Mouse (Mus musculus): ENCODE measurements around the gene Zfp981. TPM values are rescaled to one million over a fixed set of nuclear protein-coding genes. Genes with fewer than 3 reads are reported as not detected.
"Not testable (repeated sequence)": the region's sequence is repeated elsewhere in the genome, so short reads cannot be mapped to it uniquely, and the experiment has no call there.

Zfp981 gene
- 1 to 10 TPM in 1 of 2 experiments, under 1 TPM in 1; 0.73 to 1.4 TPM for total RNA-seq (2021)
- long read RNA-seq, experiment 1, partial matches to known transcripts, result 0 of 2 reads
- long read RNA-seq, experiment 1, other reads (novel, unspliced or antisense), result 2 of 2 reads
- long read RNA-seq, experiment 2, result 0 reads

GRCm38 (mm10) chr4:146501727-146502126, at the start of gene Zfp981:
Gene Zfp981, plus strand, starts transcription at chr4:146502027.
- DNase-seq, result not testable (repeated sequence)

GRCm38 (mm10) chr4:146452576-146452975, 49.3 kb upstream of the Zfp981 start:
- not testable (repeated sequence) for DNase-seq

- DNase-seq, result not testable (repeated sequence)
Measured at GRCm38 (mm10) chr4:146454170-146454569, 47.7 kb upstream of the Zfp981 start.

DNA sequence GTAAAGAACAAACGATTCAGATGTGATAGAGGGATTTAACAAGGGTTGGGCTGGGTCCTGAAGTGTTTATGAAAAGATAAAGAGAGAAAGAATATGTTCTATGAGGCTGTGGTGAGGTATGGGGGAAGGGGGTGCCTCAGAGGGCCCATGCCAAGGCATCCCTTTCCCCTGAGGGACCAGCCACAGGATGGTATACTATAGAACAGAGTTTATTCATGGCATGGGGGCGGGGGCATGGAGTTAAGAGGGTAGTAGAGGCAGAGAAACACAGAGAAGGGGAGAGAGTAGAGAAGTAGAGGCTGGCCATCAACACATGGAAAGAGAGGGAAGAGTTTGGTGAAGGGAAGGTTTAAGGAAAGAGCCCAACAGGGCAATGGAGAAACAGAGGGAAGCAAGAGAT, 46.9 kb upstream of the Zfp981 start:
- DNase-seq, result no peak

- no peak for DNase-seq
Measured at GRCm38 (mm10) chr4:146455321-146455721, 46.5 kb upstream of the Zfp981 start.

DNA sequence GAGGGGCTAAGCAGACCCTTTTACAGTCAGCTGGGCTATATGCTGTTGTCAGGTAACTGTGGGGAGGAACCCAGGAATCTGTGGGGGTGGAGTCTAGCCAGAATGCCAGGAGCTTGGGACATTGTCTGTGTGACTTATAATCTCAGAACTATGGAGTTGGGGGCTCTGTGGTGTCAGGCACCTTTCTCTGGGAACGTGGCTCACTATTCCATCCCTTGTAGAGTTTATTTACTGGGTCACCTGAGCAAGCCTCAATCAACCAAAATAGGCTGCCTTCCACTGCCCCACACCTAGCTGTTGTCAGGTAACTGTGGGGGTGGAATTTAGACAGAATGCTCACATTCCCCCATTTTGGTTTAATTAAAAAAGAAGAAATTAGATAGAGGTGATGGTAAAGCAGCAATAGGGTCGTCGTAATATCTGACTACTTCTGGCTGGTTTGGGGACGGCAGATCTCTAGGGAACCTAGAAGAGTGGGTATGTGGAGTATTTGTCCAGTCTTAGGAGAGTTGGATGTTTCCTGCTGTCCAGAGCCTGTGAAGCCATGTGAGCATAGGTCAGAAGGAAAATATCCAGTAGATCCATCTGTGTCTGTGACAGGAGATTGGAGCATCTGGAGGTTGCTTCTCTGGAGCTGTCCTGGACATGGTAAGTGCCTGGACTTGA, 45.6 kb upstream of the Zfp981 start:
- DNase-seq, result no peak

GRCm38 (mm10) chr4:146457126-146457525, 44.7 kb upstream of the Zfp981 start:
- DNase-seq, result no peak

GRCm38 (mm10) chr4:146457720-146458119, 44.1 kb upstream of the Zfp981 start:
- DNase-seq, result no peak

GRCm38 (mm10) chr4:146459822-146460221, 42.0 kb upstream of the Zfp981 start:
- DNase-seq, result not testable (repeated sequence)

DNA sequence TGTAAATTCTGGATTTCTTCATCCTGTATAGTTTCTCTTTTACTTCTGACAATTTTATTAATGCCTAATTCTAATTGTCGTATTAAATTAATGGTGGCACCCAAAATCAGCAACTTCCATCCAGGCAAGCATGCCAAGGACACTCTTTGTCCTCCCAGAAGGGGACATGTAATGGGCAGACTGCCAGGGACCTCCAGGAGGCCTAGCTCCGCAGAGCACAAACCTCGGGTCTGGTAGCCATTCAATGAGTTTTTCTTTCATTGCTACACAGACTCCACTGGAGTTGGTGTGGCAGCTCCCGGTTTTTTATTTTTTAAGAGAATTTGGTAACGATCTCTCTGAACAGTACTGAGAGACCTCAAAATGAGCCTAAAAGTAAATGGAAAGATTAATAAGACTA, 41.1 kb upstream of the Zfp981 start:
- not testable (repeated sequence) for DNase-seq

GRCm38 (mm10) chr4:146463649-146464351, 38.0 kb upstream of the Zfp981 start:
- not testable (repeated sequence) for DNase-seq

GRCm38 (mm10) chr4:146469984-146470383, 31.8 kb upstream of the Zfp981 start:
- not testable (repeated sequence) for DNase-seq

DNA sequence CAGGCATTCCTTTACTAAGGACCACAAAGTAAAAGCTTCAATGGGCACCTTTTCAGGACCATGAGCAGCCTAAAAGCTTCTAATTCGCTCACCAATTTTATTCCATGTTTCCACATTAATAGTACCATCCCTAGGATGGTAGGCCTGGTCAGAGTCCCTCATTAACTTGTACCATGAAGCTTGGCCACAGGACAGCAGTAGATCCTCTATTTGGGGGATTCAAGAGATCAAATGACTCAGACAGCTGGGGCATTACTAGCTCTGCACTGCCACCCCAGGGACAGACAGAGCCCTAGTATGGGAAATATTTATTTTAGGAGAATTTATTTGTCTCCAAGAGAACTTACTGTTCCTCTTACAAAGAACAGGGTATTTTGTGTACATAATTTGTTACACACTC, 27.6 kb upstream of the Zfp981 start:
- DNase-seq, result not testable (repeated sequence)

DNA sequence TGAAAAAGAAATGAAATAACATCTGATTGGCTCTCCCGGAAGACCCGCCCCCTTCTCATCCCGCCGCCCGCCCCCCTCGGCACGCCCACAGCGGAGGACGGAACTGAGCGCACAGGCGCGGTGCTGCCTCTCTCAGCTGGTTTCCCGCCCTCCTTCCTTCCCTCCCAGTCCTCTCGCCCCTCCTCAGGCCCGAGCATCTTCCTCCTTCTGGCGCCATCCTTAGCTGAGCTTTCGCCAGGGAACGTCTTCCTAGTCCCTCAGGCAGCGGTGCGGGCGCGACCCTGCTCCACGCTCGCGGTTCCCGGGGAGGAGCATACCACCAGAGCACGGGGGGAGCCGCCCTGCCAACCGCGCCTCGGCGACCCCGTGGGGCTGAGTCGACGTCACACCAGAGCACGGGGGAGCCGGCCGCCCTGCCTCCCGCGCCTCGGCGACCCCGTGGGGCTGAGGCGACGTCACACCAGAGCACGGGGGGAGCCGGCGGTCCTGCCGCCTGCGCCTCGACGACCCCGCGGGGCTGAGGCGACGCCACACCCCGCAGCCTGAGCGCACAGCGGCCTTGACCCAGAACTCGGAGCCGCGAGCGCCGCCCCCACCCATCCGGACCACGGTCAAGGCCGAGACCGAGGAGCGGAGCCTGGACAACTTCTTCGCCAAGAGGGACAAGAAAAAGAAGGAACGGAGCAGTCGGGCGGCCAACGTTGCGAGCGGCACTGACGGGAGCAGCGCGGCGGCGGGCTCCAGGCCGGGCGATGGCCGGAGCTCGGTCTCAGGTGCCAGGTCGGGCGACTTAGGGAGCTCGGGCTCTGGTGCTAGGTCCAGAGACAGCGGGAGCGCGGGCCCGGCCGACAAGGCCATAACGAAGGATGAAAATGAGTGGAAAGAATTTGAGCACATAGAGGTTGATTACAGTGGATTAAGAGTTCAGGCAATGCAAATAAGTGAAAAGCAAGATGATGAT, 26.8 kb upstream of the Zfp981 start:
- DNase-seq, result not testable (repeated sequence)

DNA sequence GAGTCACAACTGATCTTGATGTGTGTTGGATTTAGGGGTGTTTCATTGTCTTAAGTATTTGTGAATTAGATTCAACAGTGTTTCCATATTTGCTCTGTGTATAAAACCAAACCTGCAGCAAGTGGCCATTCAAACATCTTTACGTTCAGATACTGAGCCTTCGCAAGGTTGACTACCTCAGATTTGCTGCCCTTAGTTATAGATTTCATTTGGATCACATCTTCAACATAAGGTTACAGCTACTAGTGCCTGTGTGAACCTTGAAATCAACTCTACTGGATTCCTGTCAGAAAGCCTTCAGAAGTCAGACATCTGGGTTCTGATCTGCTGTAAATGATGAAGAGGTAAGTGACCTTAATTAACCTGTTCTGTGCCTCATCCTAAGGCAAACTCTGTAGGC, 25.6 kb upstream of the Zfp981 start:
- not testable (repeated sequence) for DNase-seq

GRCm38 (mm10) chr4:146476959-146477358, 24.9 kb upstream of the Zfp981 start:
- DNase-seq, result not testable (repeated sequence)

GRCm38 (mm10) chr4:146480376-146481096, 21.3 kb upstream of the Zfp981 start:
- not testable (repeated sequence) for DNase-seq

- DNase-seq, result not testable (repeated sequence)
Measured at GRCm38 (mm10) chr4:146482546-146482945, 19.3 kb upstream of the Zfp981 start.

DNA sequence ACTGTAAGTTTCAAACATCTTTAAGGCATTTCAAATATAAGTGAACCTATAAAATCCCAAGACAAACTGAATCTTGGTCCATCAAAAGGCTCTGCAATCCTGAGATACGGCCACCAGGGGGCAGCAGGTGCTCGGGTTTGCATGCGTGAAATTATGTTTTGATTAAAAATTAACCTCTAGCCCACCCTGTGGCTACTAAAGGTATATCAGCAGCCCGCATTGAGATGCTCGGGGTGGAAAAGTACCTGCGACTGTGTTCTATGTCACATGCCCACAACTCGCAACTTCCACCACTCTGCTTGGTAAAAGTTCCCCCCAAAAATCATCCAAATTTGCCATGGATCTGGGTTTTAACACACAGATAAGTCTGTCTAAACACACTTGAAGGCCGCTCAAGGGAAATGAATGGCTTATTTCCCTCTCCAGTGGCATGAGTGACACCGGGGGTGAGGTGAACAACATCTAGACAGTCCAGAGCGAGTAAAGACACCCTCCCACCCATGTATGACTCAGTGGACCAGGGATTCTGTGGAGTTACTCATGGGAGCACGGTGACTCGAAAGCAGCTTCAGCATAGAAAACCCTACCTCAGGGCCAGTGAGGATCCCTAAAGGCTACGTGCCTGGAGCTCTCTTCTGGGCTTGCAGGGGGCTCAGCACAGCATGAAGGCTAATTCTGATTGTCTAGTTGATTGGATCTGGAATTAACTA, 18.1 kb upstream of the Zfp981 start:
- DNase-seq, result not testable (repeated sequence)

DNA sequence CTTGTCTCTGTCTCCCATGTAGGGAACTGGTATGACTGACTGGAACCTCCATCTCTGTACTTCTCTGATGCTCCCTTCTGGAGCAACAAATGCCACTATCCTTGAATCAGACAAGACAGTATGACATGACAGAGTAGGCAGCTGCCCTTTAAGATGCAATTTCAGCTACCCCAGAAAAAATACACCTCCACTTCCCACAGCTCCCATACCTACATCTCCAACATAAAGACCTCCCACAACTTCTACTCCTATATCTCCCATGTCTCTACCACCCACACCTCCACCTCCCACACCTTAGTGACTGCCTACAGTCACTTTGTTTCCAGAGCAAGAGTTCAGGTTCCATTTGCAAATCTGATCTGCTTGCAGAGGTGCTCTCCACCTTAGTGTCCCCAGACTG, 17.2 kb upstream of the Zfp981 start:
- DNase-seq, result not testable (repeated sequence)

Measured in adrenal gland, postnatal 10 days (tissue).